Mouse (Mus musculus) G1E (cell line): ENCODE results near the gene Rgs7.

ENCODE experiments used
- CTCF ChIP-seq: IDR thresholded peaks from 2 replicates; pipeline ENCODE4 v1.5.1; 2012; ENCODE audit warnings: low read depth, low read length, inconsistent platforms, mixed read lengths
- GATA1 ChIP-seq: IDR thresholded peaks from 2 replicates; pipeline ENCODE4 v1.6.1; 2012; ENCODE audit warnings: borderline replicate concordance, low read length, inconsistent platforms, mixed read lengths
- GATA2 ChIP-seq: IDR thresholded peaks from 2 replicates; pipeline ENCODE4 v1.6.1; 2012; ENCODE audit warnings: low read depth, low read length, inconsistent platforms, borderline replicate concordance
- POLR2AphosphoS5 ChIP-seq: IDR thresholded peaks from 2 replicates; pipeline ENCODE4 v1.6.1; 2012; ENCODE audit warnings: low read depth, low read length, inconsistent platforms; ENCODE audit not compliant: insufficient replicate concordance
- TAL1 ChIP-seq: conservative IDR thresholded peaks from 2 replicates; pipeline ENCODE4 v1.6.1; 2012; ENCODE audit warnings: low read depth, low read length, inconsistent platforms, mixed read lengths

DNA sequence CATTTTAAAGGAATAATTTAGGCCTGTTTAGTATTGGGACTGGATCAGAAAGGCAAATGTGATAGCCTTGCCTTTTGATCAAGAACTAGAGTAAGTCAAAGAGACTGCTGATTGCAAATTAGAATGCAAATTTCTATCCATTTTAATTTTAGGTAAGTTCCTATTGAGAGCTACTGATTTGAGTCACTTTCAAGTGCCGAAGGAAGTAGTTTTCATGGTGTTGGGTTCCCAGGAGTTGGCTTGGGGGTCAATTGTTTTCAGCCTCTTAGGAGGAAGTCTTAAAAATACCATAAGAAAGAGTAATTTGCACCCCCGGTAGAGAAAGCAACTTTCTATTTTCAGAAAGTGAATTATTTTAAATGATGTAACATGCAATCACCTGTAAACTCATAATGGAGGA is 285.3 kb downstream of the Rgs7 start:
- TF ChIP-seq CTCF = no peak
- TF ChIP-seq TAL1 = no peak
- no peak for TF ChIP-seq GATA2
- no peak for TF ChIP-seq GATA1
- no peak for TF ChIP-seq POLR2AphosphoS5
